Mouse (Mus musculus) neural tube, embryonic 12.5 days (tissue): ENCODE data around the gene Erbb2. TPM values are rescaled to one million over a fixed set of nuclear protein-coding genes. Genes with fewer than 3 reads are reported as not detected.

Source experiments
- ATAC-seq: fragments of 200-750 bp; cut with Nextera tagmentation; 2 replicates; pipeline ENCODE4 v1.8.0; 2017; ENCODE audit warnings: low read depth, mild to moderate bottlenecking, moderate TSS enrichment, moderate library complexity; ENCODE audit not compliant: low FRiP score
- H3K27ac ChIP-seq: fragments of 300-500 bp; sonication (generic); 2 replicates; pipeline ENCODE4 v1.5.1; 2016
- H3K27me3 ChIP-seq: fragments of 300-500 bp; sonication (generic); replicated peaks from 2 replicates; pipeline ENCODE4 v1.6.1; 2016; ENCODE audit warnings: mild to moderate bottlenecking
- H3K36me3 ChIP-seq: fragments of 300-500 bp; sonication (generic); 2 replicates; pipeline ENCODE4 v1.6.1; 2016; ENCODE audit warnings: mild to moderate bottlenecking
- H3K4me1 ChIP-seq: fragments of 300-500 bp; sonication (generic); 2 replicates; pipeline ENCODE4 v1.6.1; 2016
- H3K4me2 ChIP-seq: fragments of 300-500 bp; sonication (generic); replicated peaks from 2 replicates; pipeline ENCODE4 v1.6.1; 2016; ENCODE audit warnings: mild to moderate bottlenecking
- H3K4me3 ChIP-seq: fragments of 300-500 bp; sonication (generic); 2 replicates; pipeline ENCODE4 v1.5.1; 2016
- H3K9ac ChIP-seq: fragments of 300-500 bp; sonication (generic); 2 replicates; pipeline ENCODE4 v1.6.1; 2016; ENCODE audit warnings: mild to moderate bottlenecking
- H3K9me3 ChIP-seq: fragments of 300-500 bp; sonication (generic); 2 replicates; pipeline ENCODE4 v1.6.1; 2016; ENCODE audit warnings: mild to moderate bottlenecking
- WGBS: fragments of 180-500 bp; shearing (Covaris S2); methylation state at CpG from one replicate; pipeline ENCODE4 v1.1.7; 2016; 5-methylcytosine and 5-hydroxymethylcytosine counted together
- polyA plus RNA-seq: library from polyadenylated mRNA; unstranded; fragments of >200 nt; fragmentation: Nextera tagmentation; extraction: Ambion mirVana; gene quantifications from 2 replicates; pipeline ENCODE4 v1.2.1, GENCODE M21; 2016

The Erbb2 gene
- polyA plus RNA-seq, 1 experiment from 2014 or later: 17.5 TPM

- H3K4me3 ChIP-seq: no peak overlapping the region
- WGBS: 56% methylated on average over 14 of the region's 14 CpGs
- ATAC-seq: no peak
- H3K9me3 ChIP-seq: no peaks in the 10 kb centered on the region
- peaks cover 77% of the 10 kb centered on the region for H3K27me3 ChIP-seq
- H3K4me2 ChIP-seq: peak overlapping the region; percentile 23; the same call in 1 of the 2 replicates
- no peak overlapping the region for H3K9ac ChIP-seq
- H3K27ac ChIP-seq: no peak overlapping the region
- H3K4me1 ChIP-seq: 0 out of 2 replicates have a peak, but pooled peaks cover 6% of the 10 kb centered on the region
- H3K36me3 ChIP-seq: no peaks in the 10 kb centered on the region
Observed at GRCm38 (mm10) chr11:98387056-98387577, 25.2 kb upstream of the Erbb2 start.

GRCm38 (mm10) chr11:98388282-98388681 is 24.0 kb upstream of the Erbb2 start:
- ATAC-seq: no peak
- no peak overlapping the region for H3K4me3 ChIP-seq
- no peak overlapping the region for H3K4me2 ChIP-seq
- no peak overlapping the region for H3K27ac ChIP-seq
- H3K36me3 ChIP-seq: no peaks in the 10 kb centered on the region
- no peaks in the 10 kb centered on the region for H3K9me3 ChIP-seq
- peaks cover 8% of the 10 kb centered on the region; the same call in 1 of the 2 replicates for H3K4me1 ChIP-seq
- 77% methylated on average over 10 of the region's 10 CpGs for WGBS
- H3K9ac ChIP-seq: 0 out of 2 replicates have a peak overlapping the region, but pooled peaks have one; percentile 17
- H3K27me3 ChIP-seq: peaks cover 81% of the 10 kb centered on the region

GRCm38 (mm10) chr11:98389221-98389780 is 23.0 kb upstream of the Erbb2 start:
- WGBS: 23% methylated on average over 9 of the region's 9 CpGs
- Histone ChIP-seq H3K4me1 (peaks cover 15% of the 10 kb centered on the region; the same call in 1 of the 2 replicates), H3K36me3 (no peaks in the 10 kb centered on the region), H3K27ac (no peak overlapping the region), H3K9me3 (no peaks in the 10 kb centered on the region), H3K4me2 (no peak overlapping the region), H3K27me3 (peaks cover 71% of the 10 kb centered on the region), H3K9ac (no peak overlapping the region), H3K4me3 (no peak overlapping the region)
- ATAC-seq: no peak

GRCm38 (mm10) chr11:98390141-98390540 is 22.1 kb upstream of the Erbb2 start:
- WGBS: 74% methylated on average over 12 of the region's 12 CpGs
- no peak overlapping the region for H3K4me3 ChIP-seq
- H3K9me3 ChIP-seq: no peaks in the 10 kb centered on the region
- H3K36me3 ChIP-seq: no peaks in the 10 kb centered on the region
- H3K27me3 ChIP-seq: peaks cover 63% of the 10 kb centered on the region
- H3K9ac ChIP-seq: no peak overlapping the region
- H3K4me2 ChIP-seq: no peak overlapping the region
- no peak for ATAC-seq
- H3K27ac ChIP-seq: no peak overlapping the region
- H3K4me1 ChIP-seq: peaks cover 17% of the 10 kb centered on the region; the same call in 1 of the 2 replicates

GRCm38 (mm10) chr11:98392034-98392433 is 20.2 kb upstream of the Erbb2 start:
- Histone ChIP-seq H3K27me3 (peaks cover 44% of the 10 kb centered on the region), H3K9me3 (no peaks in the 10 kb centered on the region), H3K9ac (no peak overlapping the region), H3K36me3 (no peaks in the 10 kb centered on the region), H3K4me2 (no peak overlapping the region), H3K4me1 (peaks cover 18% of the 10 kb centered on the region; the same call in 1 of the 2 replicates), H3K27ac (no peak overlapping the region), H3K4me3 (no peak overlapping the region)
- WGBS: 12% methylated on average over 7 of the region's 8 CpGs
- ATAC-seq: no peak

- Histone ChIP-seq H3K4me3 (no peak overlapping the region), H3K27me3 (peaks cover 38% of the 10 kb centered on the region), H3K4me1 (peaks cover 18% of the 10 kb centered on the region; the same call in 1 of the 2 replicates), H3K9me3 (no peaks in the 10 kb centered on the region), H3K27ac (no peak overlapping the region), H3K36me3 (no peaks in the 10 kb centered on the region), H3K4me2 (no peak overlapping the region), H3K9ac (no peak overlapping the region)
- ATAC-seq: no peak
- WGBS: 51% methylated on average over 4 of the region's 4 CpGs
Observed at GRCm38 (mm10) chr11:98392645-98393044, 19.6 kb upstream of the Erbb2 start.

GRCm38 (mm10) chr11:98393317-98393716 is 19.0 kb upstream of the Erbb2 start:
- 75% methylated on average over 6 of the region's 6 CpGs for WGBS
- Histone ChIP-seq H3K9me3 (no peaks in the 10 kb centered on the region), H3K27me3 (peaks cover 31% of the 10 kb centered on the region), H3K4me2 (no peak overlapping the region), H3K4me3 (no peak overlapping the region), H3K4me1 (peaks cover 18% of the 10 kb centered on the region; the same call in 1 of the 2 replicates), H3K27ac (no peak overlapping the region), H3K9ac (no peak overlapping the region), H3K36me3 (no peaks in the 10 kb centered on the region)
- no peak for ATAC-seq

GRCm38 (mm10) chr11:98394301-98394700 is 18.0 kb upstream of the Erbb2 start:
- H3K9ac ChIP-seq: no peak overlapping the region
- peaks cover 13% of the 10 kb centered on the region; the same call in 1 of the 2 replicates for H3K4me1 ChIP-seq
- no peak overlapping the region for H3K4me3 ChIP-seq
- no peaks in the 10 kb centered on the region for H3K36me3 ChIP-seq
- no peak overlapping the region for H3K4me2 ChIP-seq
- no peak for ATAC-seq
- 59% methylated on average over 6 of the region's 6 CpGs for WGBS
- peaks cover 22% of the 10 kb centered on the region for H3K27me3 ChIP-seq
- no peak overlapping the region for H3K27ac ChIP-seq
- no peaks in the 10 kb centered on the region for H3K9me3 ChIP-seq

- no peak overlapping the region for H3K4me3 ChIP-seq
- H3K27me3 ChIP-seq: peaks cover 21% of the 10 kb centered on the region
- 67% methylated on average over 4 of the region's 4 CpGs for WGBS
- H3K4me1 ChIP-seq: peaks cover 17% of the 10 kb centered on the region; the same call in 1 of the 2 replicates
- H3K4me2 ChIP-seq: no peak overlapping the region
- ATAC-seq: no peak
- H3K27ac ChIP-seq: no peak overlapping the region
- no peak overlapping the region for H3K9ac ChIP-seq
- H3K36me3 ChIP-seq: no peaks in the 10 kb centered on the region
- H3K9me3 ChIP-seq: no peaks in the 10 kb centered on the region
Observed at GRCm38 (mm10) chr11:98395041-98395440, 17.2 kb upstream of the Erbb2 start.

GRCm38 (mm10) chr11:98397946-98398345 is 14.3 kb upstream of the Erbb2 start:
- no peak overlapping the region for H3K4me3 ChIP-seq
- no peak overlapping the region for H3K4me2 ChIP-seq
- H3K27ac ChIP-seq: no peak overlapping the region
- ATAC-seq: no peak
- no peaks in the 10 kb centered on the region; the same call in 1 of the 2 replicates for H3K27me3 ChIP-seq
- H3K9me3 ChIP-seq: no peaks in the 10 kb centered on the region
- no peak overlapping the region for H3K9ac ChIP-seq
- WGBS: 91% methylated on average over 7 of the region's 7 CpGs
- no peaks in the 10 kb centered on the region for H3K36me3 ChIP-seq
- peaks cover 20% of the 10 kb centered on the region for H3K4me1 ChIP-seq

GRCm38 (mm10) chr11:98400161-98400726 is 12.0 kb upstream of the Erbb2 start, which contains the start of gene Pgap3:
Gene Pgap3, minus strand, starts transcription at chr11:98400490.
- Histone ChIP-seq H3K36me3 (no peaks in the 10 kb centered on the region), H3K9me3 (no peaks in the 10 kb centered on the region), H3K27me3 (peaks cover 3% of the 10 kb centered on the region), H3K4me1 (peaks cover 8% of the 10 kb centered on the region), H3K27ac (peak within 1 kb of the TSS; percentile 89), H3K4me3 (peak within 1 kb of the TSS; percentile 63), H3K9ac (peak within 1 kb of the TSS; percentile 66), H3K4me2 (peak within 1 kb of the TSS; percentile 74)
- peak; percentile 92 for ATAC-seq
- WGBS: 1% methylated on average over 40 of the region's 40 CpGs

GRCm38 (mm10) chr11:98400816-98401215 is 11.5 kb upstream of the Erbb2 start:
- peaks cover 8% of the 10 kb centered on the region for H3K4me1 ChIP-seq
- H3K36me3 ChIP-seq: no peaks in the 10 kb centered on the region
- H3K9ac ChIP-seq: peak overlapping the region; percentile 66; the same call in 1 of the 2 replicates
- WGBS: 64% methylated on average over 3 of the region's 3 CpGs
- H3K4me3 ChIP-seq: peak overlapping the region; percentile 63
- H3K27me3 ChIP-seq: peaks cover 3% of the 10 kb centered on the region
- H3K4me2 ChIP-seq: peak overlapping the region; percentile 74
- ATAC-seq: no peak
- H3K9me3 ChIP-seq: no peaks in the 10 kb centered on the region
- no peak overlapping the region for H3K27ac ChIP-seq
